Mouse (Mus musculus) T-helper 2 cell (primary cell): ENCODE measurements around the gene Hip1.
"Not testable (repeated sequence)": the region's sequence is repeated elsewhere in the genome, so short reads cannot be mapped to it uniquely, and the experiment has no call there.

Experiments used
- in situ Hi-C: fragments of 300-600 bp; cut with MboI, MseI; formaldehyde crosslinking; loops from one replicate; pipeline ENCODE4 v1.15.1; 2025; ENCODE audit warnings: high pct_unique_total_duplicates

The Hip1 gene

DNA sequence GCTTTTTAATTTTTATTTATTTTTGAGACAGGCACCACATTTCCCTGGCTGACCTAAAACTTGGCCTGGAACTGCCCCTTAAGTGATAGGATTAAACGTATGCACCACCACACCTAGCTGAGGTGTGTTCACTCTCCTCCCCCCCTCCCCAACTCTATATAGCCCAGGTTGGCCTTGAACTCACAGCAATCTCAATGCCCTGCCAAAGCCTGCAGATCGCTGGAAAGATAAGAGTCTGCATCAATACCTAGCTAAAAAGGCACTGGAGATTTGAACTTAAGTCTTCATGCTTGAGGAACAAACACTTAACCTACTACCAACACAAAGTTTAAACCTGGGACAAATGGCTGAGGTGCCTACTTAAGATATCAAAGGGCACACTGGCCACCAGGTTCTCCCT, 52.8 kb downstream of the Hip1 start:
- in situ Hi-C loops: no loop called here

DNA sequence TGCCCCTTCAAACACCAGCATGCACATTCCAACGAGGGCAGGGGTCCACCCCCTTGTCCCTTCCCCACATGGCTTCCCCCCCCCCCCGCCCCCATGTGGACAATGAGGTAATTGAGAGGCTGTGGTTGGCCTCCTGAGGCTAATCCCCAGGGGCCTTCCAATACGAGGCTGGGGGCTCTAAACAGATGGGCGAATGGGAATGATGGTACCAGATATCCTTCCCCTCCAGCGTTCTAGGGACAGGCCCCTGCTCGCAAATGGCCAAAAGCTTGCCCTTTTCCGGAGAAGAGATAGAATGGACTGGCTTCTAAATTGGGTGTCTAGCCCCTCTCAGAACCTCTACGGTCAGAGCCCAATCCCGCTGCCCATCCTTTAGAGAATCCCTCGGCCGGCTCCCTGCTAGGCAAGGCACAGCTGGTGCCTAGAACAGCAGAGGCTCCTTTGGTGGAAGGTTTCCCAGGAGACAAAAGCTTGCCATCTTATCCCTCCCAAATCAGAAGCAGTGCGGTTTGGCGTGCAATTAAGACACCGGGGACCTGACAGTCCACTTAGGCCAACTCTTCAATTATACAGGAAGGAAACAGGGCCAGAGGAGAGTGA, 55.1 kb downstream of the Hip1 start:
- in situ Hi-C loops: no loop called here

DNA sequence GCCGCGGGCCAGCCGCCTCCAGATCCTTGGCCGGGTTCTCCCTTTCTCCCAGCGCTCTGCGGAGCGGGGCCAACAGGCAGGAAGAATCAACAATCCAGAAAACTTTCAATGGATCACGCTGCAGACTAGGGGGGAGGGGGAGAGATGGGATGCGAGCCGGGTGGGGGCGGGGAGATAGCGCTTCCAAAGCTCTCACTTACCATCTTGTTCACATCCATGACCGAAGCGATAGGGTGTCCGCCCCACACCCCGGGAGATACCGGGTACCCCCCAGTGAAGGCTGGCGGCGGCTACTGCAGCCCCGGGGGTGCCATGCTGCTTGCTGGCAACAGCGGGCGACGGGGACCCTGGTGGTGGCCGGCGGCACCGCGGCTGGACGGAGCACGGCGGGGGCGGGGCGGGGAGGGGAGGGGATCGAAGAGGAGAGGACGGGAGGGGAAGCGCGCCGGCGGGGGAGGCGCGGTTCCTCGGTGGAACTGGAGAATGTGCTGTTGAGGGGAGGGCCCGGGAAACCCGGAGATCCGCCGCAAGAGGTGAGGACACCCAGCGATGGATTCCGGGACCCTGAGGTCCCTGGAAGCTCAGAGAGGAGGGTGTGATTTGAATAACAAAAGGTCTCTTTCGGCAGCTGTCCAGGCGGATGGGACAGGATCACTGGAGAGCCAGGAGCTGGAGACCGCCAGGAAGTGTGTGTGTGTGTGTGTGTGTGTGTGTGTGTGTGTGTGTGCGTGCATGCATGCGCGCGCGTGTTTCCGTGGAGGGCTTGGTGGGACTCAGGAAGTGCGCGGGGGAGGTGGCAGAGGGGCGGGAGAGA, 55.8 kb downstream of the Hip1 start:
- in situ Hi-C loops: no loop called here

DNA sequence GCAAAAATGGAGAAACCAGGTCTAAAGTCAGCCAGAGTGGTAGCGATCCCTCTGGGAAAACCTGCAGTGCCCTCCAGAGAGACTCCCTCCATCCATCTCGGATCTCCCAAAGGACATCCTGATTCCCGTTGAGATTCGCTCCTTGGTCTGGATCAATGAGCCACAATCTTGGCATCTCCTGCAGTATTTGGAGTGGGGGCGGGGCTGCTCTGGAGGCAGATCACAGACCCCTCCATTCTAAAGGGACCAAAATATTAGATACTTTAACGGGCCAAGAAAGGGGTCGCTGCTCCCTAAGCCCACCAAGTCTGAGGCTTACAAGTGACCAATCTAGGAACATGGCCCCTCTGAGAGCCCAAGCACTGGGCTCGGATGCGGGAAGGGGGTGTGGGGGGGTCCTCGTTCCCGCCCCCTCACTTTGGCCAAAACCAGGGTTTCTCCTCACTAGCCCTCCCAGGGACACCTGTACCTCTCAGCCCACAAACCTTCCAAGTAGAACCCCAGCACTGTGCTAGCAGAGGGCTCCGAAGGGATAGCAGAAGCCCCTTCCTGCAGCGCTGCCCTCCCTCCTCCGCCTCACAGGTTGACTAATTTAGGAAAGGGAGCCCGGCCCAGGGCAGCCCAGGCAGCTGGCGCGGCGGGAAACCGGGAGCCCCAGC, 56.6 kb downstream of the Hip1 start:
- in situ Hi-C loops: no loop called here

DNA sequence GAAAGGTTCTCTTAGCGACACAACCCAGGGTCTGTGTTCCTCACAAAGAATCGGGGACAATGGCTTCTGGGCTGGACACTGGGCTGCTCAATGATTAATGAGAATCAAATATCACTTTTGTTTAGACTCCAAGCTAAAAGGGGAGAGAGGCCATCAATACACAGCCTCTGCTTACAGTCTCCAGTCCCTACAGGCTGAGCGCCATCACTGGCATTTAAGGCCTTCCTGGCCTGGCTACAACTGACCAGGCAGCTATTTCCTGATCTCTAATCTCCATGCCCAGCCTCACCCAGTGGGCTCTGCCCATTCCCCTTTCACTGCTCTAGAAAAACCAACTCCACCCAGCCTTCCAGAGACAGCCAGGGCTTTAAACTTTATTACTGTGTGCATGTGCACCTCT, 59.6 kb downstream of the Hip1 start:
- in situ Hi-C loops: no loop called here

DNA sequence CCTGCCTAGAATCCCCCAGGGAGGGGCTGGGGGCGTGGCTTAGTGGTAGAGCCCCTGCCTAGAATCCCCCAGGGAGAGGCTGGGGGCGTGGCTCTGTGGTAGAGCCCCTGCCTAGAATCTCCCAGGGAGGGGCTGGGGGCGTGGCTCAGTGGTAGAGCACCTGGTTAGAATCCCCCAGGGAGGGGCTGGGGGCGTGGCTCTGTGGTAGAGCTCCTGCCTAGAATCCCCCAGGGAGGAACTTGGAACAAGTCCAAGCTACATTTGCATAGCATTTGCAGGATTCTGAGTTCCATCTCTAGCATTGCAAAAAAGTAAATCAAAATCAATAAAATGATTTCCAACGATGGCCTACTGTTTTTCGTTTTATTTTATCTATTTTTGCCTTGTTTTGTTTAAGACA, 61.1 kb downstream of the Hip1 start:
- in situ Hi-C loops: not testable (repeated sequence)

DNA sequence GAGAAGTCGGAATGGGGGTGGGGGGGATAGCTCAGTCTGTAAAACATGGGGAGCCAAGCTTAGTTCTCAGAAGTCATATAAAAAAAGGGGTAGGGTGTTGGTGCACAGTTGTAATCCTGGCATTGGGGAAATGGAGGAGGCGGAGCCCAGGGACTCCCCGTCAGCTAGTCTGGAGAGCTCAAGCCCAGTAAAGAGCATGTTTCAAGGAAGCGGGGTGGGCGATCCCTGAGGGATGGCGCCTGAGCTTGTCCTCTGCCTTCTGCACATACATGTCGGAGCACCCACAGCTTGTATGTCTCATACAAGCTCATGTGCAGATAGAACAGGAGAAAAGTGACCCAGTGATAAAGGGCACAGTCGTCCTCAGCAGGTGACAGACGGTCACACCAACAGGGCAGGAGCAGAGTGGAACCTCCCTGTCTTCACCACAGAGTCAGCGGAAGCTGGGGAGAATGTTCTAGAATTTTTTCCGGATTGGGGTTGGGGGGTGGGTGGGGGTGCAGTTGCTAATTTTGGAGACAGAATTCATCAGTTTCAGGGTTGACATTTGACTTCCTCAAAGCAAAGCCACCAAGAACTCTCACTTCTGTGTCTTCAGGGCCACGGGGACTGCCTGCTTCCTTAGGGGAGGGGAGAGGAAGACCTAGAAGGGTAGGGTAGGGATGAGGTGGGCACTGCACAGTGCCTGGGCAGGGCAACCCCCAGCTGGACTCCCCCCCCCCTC, 65.9 kb downstream of the Hip1 start:
- in situ Hi-C loops: no loop called here

DNA sequence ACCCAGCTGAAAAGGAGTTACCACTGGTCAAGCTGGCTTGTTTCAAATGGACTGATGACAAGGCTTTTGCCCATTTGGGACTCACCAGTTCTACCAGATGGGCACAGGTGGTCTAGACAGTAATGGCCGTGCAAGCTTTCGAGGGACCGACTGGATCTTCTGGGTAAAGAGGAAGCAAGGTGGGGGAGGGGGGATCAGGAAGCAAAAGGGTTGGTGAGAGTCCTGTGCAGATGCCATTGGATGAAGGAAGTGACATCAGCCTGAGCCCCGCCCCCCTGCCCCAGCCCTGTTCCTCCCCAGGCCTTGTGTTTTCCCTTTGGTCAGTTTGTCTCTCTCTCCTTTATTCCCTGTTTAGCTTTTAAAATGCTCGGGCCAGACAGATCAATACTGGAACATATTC, 68.7 kb downstream of the Hip1 start:
- in situ Hi-C loops: no loop called here

DNA sequence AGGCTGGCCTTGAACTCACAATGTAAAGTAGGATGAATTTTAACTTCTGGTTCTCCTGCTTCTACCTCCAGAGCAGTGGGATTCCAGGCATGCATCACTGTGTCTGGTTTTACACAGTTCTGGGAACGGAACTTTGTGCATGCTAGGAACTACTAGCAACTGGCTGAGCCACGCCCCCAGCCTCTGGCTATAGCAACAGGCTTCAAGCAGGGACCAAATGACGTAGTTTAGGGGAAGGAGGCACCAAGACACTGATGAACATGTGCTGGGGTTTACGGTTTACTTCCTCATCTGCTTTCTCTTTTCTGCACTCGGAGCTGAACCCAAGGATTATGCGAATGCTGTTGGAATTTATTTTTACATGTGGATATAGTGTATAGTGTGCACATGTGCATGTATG, 72.5 kb downstream of the Hip1 start:
- in situ Hi-C loops: no loop called here

DNA sequence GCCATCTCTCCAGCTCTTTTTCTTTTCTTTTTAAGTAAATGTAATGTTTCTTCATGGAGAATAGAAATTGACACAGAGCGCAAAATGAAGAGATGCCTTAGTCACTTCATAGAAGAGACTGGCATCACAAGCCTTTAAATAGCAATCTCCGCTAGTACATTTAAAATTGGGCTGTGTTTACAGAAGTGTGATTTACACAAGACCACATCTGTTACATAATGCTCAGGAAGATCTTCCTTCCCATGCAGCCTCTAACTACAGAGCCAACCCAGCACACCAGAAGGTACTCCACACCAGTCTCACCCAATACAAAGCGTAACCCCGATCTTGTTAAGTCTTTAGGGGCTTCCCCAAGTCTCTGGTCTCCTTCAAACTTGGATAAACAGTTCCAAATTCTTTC, 73.2 kb downstream of the Hip1 start:
- in situ Hi-C loops: no loop called here

DNA sequence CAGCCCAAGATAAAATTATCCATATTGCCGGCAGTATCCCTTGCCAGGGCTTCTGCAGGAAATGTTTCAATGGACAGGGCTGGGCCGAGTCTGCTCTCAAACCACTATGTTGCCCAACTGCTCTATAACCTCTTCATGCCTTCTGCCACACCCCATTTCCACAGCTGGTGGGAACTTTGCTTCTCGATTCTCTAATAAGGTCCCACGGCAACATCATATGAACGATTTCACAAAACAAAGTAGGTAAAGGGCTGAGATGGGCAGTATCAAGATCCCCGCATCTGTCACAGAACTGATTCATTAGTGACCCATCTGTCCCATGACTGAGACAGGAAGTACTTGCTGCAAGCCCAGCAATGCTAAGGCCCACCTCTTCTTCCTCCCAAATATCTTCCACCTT, 76.6 kb downstream of the Hip1 start:
- in situ Hi-C loops: no loop called here

DNA sequence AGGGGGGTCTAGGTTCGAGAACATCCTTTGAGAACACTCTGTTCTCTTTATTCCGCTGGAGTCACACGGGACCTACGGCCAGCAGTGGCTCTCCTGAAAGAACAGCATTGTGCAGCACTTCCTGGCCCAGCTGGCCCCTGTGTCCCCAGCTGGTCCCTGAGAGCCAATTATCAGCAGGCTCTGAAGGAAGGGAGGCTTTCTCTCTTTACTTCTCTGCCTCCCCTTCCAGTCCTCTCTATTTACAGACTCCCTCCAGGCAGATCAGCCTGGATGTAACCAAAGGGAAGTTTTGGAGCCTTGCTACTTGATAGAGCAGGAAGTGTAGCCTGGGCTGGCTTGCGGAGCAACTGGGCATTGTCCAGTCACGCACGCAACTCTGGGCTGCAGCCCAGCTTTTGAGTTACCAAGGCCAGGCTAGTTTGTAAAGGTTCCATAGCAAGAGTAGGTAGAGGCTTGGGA, 79.1 kb downstream of the Hip1 start:
- in situ Hi-C loops: no loop called here

DNA sequence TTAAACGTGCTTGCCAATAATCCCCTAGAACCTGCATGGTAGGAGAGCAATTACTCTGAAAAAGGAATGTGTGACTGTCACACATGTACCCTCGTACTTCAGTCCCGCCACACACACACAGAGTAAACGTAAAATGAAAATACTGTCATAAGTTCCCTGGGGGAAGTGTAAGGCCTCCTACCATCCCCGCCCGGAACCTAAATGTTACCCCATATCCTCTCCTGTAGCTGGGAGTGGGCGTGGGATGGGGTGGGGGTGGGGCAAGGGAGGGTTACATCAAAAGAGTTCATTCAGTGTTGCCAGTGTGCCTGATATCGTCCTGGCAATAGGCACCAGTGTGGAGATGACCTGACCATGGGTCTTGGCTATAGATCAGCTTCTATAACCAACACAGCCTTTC, 81.5 kb downstream of the Hip1 start:
- in situ Hi-C loops: no loop called here

DNA sequence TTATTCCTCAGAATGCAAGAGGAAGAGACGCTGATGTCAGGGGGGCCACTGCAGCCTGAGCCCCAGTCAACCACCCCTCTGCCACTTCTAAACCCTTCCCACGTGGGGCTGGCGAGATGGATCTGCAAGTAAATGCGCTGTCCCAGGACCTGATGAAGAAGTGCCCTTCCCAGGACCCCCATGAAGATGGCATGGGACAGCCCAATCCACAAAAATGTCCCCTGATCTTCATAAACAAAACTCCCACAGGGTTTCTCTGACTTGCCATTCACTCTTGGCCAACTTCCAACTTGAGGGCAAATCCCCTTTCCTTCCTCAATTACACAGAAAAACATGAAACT, 84.1 kb downstream of the Hip1 start:
- in situ Hi-C loops: no loop called here

DNA sequence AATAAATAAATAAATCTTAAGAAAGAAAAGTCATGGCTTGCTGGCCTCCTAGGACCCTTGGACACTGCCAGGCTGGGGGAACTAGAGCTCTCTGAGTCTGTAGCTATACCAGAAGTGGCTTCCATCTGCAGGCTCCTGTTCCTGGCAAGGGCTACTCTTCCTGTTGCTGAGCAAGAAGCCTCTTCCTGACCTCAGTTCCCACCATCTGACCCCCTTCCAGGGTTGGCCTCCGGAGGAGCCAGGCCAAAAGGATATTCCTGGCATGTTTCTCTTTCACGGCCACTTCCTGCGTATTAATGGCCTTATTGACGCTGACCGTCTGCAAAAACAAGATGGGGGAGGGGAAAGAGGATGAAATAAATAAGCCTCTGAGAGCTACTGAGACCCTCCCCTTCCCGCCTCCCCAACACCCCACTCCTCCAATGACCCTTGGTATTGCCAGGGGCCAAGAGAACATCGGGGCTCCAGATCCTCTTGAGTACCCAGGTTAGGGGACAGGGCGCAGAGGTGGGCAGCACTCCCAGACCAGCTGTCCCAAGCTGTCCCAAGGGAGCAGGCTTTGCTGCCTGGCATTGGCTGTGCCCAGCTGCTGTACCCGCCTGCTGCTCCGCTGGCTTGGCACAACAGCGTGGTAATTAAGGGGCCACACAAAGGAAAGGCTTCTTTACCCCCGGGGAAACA, 84.6 kb downstream of the Hip1 start:
- in situ Hi-C loops: no loop called here

DNA sequence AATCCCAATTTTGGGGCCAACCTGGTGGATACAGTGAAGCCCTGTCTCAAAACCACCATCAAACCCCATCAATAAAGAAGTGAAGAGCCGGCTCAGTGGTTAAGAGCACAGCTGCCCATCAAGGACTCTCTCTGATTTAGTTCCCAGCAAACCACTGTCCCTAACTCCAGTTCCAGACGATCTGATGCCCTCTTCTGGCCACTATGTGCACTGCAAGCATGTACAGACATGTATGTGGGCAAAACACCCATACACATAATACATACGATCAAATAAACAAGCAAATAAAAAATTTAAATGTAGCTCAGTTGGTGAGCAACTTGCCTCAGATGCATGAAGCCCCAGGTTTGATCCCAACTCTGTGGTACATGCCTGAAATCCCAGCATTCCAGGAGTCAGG, 85.4 kb downstream of the Hip1 start:
- in situ Hi-C loops: no loop called here

DNA sequence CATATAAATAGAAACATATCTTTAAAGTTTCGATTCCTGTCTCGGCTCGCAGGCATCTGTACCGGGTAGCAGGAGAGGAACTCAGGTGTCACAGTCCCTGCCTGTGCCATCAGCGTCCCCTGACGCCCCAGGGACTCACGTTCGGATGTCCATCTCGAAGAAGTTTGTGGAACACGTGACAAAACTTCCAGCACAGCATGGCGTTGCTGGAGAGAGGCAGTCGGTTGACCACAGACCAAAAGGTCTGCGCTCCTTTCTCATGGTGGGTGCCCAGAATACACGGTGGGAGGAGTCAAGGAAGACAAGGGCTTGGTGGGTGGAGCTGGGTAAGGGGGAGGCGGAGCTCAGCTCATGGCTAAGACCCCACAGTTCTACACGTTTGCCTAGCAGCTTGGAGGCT, 87.0 kb downstream of the Hip1 start:
- in situ Hi-C loops: no loop called here

DNA sequence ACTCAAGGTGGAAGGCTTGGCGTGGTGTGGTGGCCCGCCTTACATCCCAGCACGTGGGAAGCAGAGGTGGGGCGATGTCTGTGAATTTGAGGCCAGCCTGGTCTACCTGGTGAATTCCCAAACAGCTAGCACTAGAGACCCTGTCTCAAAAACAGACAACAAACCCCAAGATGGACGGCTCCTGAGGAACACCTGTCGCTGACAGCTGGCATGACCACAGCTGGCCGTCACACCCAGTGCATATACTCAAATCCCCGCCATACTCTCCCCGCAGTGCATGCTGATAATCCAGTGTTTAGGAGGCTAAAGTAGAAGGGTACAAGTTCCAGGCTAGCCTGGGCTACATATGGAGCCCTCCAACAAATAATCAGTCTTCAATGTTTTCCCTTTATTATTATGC, 88.4 kb downstream of the Hip1 start:
- in situ Hi-C loops: no loop called here

DNA sequence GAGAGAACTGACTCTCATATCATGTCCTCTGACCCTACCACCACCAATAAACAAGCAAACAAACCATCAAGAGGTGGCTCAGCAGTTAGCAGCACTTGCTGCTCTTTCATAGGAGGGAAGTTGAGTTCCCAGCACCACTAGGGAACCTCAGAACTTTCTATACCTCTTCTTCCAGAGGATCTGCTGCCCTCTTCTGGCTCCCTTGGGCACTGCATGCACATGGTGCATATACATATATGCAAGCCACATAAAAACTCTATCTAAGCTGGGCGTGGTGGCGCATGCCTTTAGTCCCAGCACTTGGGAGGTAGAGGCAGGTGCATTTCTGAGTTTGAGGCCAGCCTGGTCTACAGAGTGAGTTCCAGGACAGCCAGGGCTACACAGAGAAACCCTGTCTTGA, 90.7 kb downstream of the Hip1 start:
- in situ Hi-C loops: no loop called here

DNA sequence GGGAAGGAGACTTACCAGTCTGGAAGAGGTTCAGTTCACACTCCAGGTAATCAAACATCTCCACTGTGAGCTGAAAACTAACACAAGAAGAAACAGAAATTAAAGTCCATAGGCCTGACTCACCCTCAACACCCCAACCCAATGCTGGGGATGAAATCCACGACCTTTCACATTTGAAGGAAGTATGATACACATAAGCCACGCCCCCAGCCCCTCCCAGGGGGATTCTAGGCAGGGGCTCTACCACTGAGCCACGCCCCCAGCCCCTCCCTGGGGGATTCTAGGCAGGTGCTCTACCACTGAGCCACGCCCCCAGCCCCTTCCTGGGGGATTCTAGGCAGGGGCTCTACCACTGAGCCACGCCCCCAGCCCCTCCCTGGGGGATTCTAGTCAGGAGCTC, 93.4 kb downstream of the Hip1 start:
- in situ Hi-C loops: not testable (repeated sequence)

DNA sequence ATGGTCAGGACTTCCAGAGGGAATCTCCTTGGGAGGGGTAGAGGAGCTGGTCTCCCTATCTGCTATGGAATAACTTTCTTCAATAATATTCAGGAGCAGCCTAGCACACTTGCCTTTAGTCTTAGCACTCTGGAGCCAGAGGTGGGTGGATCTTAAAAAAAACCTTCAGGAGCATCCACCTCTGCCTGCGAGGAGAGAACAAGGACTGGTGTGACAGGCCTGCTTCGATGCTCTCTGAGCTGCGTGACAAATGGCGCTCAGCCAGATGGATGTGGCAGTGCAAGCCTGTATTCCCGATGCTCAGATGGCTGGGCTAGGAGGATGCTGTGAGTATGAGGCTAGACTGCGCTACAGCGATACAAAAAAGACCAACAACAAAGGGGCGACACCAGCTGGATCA, 93.8 kb downstream of the Hip1 start:
- in situ Hi-C loops: no loop called here

DNA sequence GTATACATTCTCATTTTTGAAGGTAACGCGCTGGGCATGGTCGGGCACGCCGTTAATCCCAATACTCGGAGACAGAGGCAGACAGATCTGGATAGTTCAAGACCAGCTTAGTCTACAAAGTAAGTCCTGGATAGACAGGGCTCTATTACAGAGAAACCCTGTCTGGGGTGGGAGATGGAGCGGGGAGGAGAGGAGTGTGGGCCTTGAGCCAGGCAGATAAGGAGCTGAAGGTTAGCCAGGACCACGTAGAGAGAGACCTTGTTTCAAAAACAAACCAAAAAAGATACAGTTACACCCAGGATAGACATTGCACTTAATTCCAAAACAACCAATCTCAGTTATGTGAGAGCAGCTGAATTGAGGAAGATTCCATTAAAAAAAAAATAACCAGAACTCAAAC, 99.2 kb downstream of the Hip1 start:
- in situ Hi-C loops: no loop called here
